Mouse (Mus musculus): Measurements from ENCODE around the gene BC107364. TPM values are rescaled to one million over a fixed set of nuclear protein-coding genes. Genes with fewer than 3 reads are reported as not detected.
"Not testable (repeated sequence)": the region's sequence is repeated elsewhere in the genome, so short reads cannot be mapped to it uniquely, and the experiment has no call there.

The BC107364 gene
- total RNA-seq (2015) (not detected in 2 replicates), total RNA-seq (2017) (not detected in 2 replicates)

DNA sequence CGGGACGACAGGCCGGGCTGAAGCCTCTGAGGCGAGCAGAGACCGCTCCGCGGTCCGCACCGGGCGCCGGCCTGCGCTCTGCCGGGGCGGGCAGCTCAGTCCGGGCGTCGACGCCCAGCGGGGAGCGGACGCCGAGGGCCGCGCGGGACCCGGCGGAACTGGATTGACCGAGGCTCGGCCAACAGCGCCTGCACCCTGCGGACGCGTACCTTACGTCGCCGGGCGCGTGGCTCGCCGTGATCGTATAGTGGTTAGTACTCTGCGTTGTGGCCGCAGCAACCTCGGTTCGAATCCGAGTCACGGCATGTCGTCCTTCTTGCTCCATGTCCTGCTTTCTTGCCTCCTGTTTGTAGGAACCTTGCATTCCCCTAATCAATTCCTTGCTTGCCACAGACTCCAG is at the start of gene BC107364:
BC107364 (minus strand) TSS at position 45 of the 400 bp plus-strand sequence.
- ATAC-seq (replicated peaks; ENCODE audit: poor library complexity), result peak; percentile 27

- 0 out of 2 replicates have a peak, but pooled peaks have one; percentile 21 for ATAC-seq (replicated peaks; ENCODE audit: poor library complexity)
Measured at GRCm38 (mm10) chr3:96501391-96502115, 49.4 kb upstream of the BC107364 start.

DNA sequence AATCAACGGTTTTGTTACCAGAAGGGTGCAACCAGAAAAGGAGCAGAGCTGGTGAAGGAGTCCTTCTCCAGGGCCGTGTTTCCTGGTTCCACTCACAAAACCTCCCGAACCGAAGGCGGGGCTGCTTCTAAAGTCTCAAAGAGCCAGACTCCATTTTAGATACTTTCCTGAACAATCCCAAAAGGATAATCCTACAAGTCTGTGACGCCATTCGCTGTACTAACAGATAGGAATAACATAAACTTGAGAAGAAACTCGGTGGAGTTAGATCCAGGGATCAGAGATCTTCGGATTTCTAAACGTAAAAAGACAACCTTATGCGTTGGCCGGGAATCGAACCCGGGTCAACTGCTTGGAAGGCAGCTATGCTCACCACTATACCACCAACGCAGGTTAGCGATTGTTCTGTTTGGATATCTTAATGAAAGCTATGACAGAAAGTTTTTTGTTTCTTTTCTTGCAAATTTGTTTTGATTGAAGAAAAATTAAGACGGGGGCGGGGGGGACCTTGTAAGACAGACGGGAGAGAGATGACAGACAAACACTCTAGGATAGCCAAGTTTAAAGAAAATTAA is 48.7 kb upstream of the BC107364 start:
- peak; percentile 29 for ATAC-seq (replicated peaks; ENCODE audit: poor library complexity)

- peak; percentile 25 for ATAC-seq (replicated peaks; ENCODE audit: poor library complexity)
Measured at GRCm38 (mm10) chr3:96500289-96500621, 48.1 kb upstream of the BC107364 start.

DNA sequence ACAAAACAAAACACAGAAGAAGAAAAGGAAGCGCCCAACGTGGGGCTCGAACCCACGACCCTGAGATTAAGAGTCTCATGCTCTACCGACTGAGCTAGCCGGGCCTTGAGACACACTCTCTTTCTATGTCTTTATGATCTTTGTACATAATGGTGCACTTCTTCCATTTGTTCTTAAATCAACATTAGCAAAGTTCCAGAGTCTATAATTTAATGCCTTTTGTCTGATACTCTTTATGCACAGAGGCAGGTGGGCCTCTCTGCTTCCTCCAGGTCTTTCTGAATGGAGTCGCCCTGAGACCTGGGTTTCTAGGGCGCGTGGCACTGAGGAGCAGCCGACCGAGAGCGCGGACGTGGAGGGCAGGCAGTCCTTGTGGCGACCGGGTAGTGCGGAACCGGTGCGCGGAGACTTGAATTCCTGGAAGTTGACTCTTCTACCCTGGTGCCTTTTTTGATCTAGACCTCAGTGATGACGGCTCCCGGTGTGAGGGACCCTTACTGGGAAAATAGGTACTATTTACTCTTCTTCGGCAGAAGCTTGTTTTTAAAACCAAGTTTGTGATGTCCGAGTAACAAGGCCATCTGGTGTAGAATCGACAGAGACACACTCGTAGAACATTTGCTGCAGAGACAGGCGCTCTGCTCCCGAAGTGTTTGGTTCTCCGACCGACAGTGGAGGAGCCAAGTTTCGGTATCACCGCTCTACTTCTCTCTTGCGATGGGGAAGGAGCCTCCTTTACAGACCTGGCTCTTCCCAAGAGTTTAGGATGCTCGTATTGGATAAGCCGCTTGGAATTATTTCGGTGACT is 47.6 kb upstream of the BC107364 start:
- ATAC-seq (replicated peaks; ENCODE audit: poor library complexity), result peak; percentile 25

GRCm38 (mm10) chr3:96498476-96499245 is 46.6 kb upstream of the BC107364 start:
- ATAC-seq (replicated peaks; ENCODE audit: poor library complexity), result no peak

DNA sequence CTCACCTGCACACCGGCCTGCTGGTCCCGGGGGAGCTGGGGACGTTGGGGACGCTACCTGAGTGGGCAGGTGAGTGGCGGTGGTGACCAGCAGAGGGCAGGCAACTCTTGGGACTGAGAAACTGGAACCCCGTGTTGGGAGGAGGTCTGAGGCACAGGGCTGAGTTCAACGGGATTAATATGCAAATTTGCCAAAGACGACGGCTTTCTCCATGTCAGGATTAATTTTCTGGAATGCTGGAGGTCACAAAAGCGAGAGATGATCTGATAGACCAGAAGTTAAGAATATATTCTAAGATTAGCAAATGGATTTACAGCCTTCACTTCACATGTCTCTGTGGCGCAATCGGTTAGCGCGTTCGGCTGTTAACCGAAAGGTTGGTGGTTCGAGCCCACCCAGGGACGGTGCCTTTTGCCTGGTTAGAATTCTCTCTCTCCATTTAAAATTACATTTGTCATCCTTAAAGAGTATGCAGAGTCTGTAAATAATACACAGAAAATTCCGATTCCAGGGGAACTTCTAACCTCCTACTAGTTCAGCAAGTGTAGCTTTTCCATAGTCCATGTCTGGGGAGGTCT is 45.4 kb upstream of the BC107364 start:
- ATAC-seq (replicated peaks; ENCODE audit: poor library complexity), result peak; percentile 29

GRCm38 (mm10) chr3:96496620-96497275 is 44.6 kb upstream of the BC107364 start:
- ATAC-seq (replicated peaks; ENCODE audit: poor library complexity), result not testable (repeated sequence)

DNA sequence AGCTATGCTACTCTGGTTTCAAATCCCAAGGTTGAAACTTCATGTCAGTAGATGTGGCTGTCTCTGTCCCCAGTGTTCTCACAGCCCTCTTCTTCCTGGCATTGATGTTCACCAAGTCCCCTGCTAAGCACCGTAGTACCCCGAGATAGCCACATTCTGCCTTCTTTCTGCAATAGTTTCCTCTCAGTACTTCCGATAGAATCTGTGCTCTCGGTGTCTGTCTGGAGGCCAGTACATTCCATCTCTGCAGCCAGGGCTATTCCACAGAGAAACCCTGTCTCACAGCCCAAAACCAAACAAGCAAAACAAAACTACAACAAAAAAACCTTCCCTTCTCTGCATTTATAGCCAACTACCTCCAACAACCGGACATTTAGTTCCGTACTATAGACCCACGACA is 44.1 kb upstream of the BC107364 start:
- ATAC-seq (replicated peaks; ENCODE audit: poor library complexity), result no peak

DNA sequence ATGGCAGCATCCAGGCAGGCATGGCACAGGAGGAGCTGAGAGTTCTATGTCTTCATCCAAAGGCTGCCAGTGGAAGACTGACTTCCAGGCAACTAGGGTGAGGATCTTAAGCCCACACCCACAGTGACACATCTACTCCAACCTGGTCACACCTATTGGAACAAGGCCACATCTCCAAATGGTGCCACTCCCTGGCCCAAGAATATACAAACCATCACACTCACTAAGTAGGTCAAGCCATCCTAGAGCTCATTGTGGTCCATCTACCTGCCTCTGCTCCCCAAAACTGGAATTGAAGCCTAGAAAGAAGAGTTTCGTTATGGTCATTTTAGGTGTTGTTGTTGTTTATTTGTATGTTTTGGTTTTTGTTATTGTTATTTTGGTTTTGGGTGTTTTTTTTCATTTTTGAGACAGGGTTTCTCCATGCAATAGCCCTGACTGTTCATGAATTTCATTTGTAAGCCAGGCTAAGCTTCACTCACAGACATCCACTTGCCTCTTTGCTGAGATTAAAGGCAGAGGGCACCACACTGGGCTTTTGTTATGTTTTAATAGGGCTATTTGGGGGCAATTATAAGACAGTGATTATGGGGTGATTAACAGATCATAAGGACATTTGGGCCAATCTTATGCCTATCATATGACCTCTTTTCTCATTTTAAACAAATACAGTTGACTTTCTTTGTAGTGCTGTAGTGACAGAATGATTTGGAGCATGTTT is 43.5 kb upstream of the BC107364 start:
- no peak for ATAC-seq (replicated peaks; ENCODE audit: poor library complexity)

DNA sequence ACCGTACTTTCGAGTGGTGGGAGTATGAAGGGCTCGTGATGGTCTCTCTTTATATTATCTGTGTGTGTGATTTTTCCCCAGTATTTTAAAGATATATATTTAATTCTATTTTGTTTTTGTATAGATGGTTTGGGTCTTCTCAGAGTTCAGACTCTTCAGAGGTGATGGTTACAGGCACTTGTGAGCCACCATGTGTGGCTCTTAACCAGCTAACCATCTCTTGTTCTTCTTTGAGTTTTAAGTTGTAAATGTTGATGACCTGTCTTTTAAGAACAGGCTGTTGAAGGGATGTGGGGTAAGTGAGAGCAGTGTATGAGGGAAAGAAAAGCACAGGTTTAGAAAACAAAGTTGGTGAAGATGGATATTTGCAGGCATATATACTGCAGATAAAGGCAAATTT is 42.8 kb upstream of the BC107364 start:
- no peak for ATAC-seq (replicated peaks; ENCODE audit: poor library complexity)

GRCm38 (mm10) chr3:96494456-96494855 is 42.4 kb upstream of the BC107364 start:
- ATAC-seq (replicated peaks; ENCODE audit: poor library complexity), result peak; percentile 77

GRCm38 (mm10) chr3:96489636-96490035 is 37.5 kb upstream of the BC107364 start:
- not testable (repeated sequence) for ATAC-seq (replicated peaks; ENCODE audit: poor library complexity)

GRCm38 (mm10) chr3:96488907-96489629 is 37.0 kb upstream of the BC107364 start:
- ATAC-seq (replicated peaks; ENCODE audit: poor library complexity), result peak; percentile 49

DNA sequence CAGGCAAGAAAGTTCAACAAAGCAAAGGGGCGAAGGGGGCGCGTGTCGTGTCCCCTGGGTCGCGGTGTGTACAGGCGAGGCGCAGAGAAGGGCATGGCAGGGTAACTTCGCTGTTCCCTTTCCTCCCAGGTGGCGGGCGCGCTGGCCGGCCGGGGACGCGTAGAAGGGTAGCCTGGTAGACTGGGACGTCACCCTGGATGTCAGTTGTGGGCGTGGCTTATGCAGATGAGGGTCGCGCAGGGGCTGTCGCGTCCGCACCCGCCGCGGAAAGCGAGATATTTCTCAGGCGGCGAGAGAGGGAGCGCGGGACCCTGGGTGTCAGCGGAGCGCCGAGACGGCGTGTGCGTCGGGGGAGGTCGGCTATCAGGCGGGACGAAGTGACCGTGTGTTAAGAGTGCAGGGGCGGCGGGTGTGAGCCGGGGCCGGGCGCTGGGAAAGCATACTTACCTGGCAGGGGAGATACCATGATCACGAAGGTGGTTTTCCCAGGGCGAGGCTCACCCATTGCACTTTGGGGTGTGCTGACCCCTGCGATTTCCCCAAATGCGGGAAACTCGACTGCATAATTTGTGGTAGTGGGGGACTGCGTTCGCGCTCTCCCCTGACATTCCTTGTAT is 36.3 kb upstream of the BC107364 start:
- peak; percentile 51 for ATAC-seq (replicated peaks; ENCODE audit: poor library complexity)

DNA sequence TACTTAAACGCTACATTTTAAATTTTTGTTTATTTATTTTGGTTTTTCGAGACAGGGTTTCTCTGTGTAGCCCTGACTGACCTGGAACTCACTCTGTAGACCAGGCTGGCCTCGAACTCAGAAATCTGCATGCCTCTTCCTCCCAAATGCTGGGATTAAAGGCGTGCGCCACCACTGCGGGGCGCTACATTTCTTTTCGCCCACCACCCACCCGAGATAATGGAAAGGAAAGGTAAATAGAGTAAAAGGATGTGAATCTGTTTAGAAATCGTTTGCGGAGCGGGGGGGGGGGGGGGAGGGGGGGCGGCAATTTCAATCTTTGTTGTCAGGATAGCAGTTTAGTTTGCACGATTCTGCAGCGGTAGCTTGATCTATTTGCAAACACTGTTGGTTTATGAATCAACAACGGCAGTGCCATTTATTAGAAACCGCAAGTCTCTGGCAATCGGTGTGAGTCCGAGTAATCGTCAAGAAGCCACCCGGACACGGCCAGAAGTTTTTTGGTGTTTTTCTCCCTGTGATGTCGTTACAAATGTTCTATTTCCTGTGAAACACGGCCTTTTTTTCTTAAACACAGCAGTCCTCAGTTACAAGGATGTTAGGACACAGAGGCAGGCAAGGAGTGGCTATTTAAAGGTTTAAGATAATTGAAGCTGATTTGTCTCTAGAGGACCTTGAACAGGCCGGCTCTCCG is 35.6 kb upstream of the BC107364 start:
- no peak for ATAC-seq (replicated peaks; ENCODE audit: poor library complexity)

- ATAC-seq (replicated peaks; ENCODE audit: poor library complexity), result peak; percentile 49
Measured at GRCm38 (mm10) chr3:96486828-96487559, 34.9 kb upstream of the BC107364 start.

Measured in megakaryocyte progenitor cell, adult 5-6 weeks (primary cell).